Mouse (Mus musculus): ENCODE results near the gene Blmh.

GRCm38 (mm10) chr11:76911325-76912054, 13.1 kb upstream of the Blmh start:
- TF ChIP-seq POLR2A (IDR thresholded peaks at IDR 0.05; ENCODE audit: insufficient read length, low read depth) (no peak), TCF12 (IDR thresholded peaks at IDR 0.05; ENCODE audit: insufficient read depth, poor library complexity, severe bottlenecking) (no peak), SRF (IDR thresholded peaks at IDR 0.05; ENCODE audit: control insufficient read depth, insufficient read length, low read depth) (no peak), MAX (IDR thresholded peaks at IDR 0.05; ENCODE audit: low read depth) (no peak), MYOD1 (IDR thresholded peaks at IDR 0.05; ENCODE audit: control insufficient read depth in 1 of 3, insufficient read length in 2 of 3, low read depth in 2 of 3) (no peak), USF1 (IDR thresholded peaks at IDR 0.05; ENCODE audit: low read depth) (no peak), POLR2AphosphoS2 (IDR thresholded peaks at IDR 0.05; ENCODE audit: insufficient read length, low read depth) (no peak), TCF3 (IDR thresholded peaks at IDR 0.05; ENCODE audit: insufficient read length, low read depth) (no peak), MYOG (IDR thresholded peaks at IDR 0.05; ENCODE audit: control insufficient read depth in 1 of 3, insufficient read depth in 1 of 3, insufficient read length in 2 of 3, low read depth in 2 of 3) (no peak), REST (IDR thresholded peaks at IDR 0.05; ENCODE audit: insufficient read depth, insufficient read length) (no peak), E2F4 (IDR thresholded peaks at IDR 0.05; ENCODE audit: insufficient read depth) (no peak)

Measured in myocyte (in vitro differentiated cells).